Mouse (Mus musculus) retina, postnatal 1 day (tissue): ENCODE results near the gene Eef1e1.
"Not testable (repeated sequence)": the region's sequence is repeated elsewhere in the genome, so short reads cannot be mapped to it uniquely, and the experiment has no call there.

Experiments
- DNase-seq: peaks from one replicate; pipeline ENCODE4 v3.0.0-alpha.2; 2012

Gene Eef1e1

DNA sequence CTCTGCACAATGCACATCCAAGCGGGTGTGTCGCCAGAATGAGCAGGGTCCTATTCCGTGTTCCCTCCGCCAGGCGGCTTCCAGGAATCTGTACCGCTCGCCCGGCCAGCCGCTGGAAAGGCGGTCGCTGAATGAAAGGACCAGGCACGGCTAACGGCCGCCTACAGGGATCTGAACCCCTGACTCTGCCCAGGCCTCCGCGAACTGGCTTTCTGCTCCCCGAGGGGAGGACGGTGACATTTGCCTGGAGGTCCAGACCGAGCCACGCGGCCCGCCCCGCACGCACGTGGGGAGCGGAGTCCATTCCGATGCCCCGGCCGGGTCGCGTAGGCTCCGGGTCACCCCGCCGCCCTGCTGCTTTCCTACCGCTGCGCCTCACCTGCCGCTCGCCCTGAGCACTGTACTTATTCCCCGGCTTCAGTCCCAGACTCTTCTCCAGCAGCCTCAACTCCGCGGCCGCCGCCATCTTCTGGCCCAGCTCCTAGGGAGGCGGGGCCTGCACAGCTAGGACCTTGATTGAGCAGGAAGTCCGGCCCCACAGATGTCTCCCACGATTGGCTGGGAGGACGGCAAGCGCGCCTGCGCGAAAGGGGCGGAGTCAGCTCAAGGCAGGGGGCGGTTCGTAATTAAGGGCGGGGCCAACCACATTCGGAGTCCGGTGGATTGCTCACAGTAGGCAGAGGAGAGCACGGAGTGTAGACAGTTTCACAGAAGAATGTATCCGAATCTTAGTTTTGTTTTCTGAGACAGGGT, at the start of gene Eef1e1:
Gene Eef1e1, minus strand, starts transcription at position 531 of the 753 bp plus-strand sequence.
- DNase-seq, result peak; percentile 96

DNA sequence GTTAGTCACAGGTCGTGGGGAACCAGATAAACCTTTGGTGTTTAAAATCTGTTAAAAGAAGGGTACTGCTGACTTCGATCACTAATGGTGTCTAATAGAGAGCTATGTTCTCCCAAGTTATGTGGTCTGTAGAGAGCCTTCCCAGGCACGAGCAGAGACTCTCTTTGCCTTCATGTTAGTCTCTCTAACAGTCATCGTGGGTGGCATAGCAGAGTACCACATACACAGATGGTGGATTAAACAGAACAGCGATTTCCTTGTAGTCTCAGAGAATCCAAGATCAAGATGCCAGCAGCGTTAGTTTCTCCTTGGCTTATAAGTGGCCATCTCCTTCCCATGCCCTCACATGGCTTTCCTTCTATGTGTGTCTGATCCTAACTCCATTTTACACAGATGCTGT, 32.0 kb upstream of the Eef1e1 start:
- no peak for DNase-seq

DNA sequence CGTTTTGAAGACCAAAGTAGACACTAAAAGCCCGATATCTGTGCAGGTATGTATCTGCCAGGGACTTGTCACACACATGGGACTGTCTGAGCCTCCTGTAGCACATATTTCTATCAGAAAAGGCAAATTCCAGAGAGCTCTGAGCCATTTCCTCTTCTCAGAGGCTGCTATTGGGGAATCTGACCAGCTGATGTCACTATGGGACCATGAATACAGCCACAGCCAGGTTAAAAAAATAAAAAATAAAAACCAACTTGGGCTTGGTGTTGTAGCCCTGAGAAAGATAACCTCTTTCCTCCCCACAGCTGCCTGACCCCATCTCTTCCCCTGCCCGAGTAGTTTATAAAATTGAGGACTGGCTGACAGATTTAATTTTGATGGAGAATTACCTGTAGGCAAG, 31.2 kb upstream of the Eef1e1 start:
- peak; percentile 37 for DNase-seq

DNA sequence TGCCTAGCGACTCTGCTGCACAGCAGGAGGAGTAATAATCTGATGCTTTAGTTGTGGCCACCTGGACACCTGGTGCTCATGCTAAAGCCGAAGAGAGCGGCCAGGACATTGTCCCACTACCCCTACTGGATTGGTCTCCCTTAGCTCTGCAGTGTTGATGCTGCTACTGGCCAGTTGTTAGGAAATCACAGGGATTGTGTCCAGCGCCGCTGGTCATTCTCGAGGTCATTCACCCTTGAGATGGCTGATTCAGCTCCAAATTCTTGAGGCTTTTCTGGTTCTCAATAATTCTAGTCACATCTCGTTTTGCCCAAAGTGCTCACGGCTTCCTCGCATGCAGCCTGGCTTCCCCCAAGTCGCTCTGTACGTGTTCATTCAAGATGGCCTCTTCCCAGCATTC, 29.9 kb upstream of the Eef1e1 start:
- DNase-seq, result no peak

DNA sequence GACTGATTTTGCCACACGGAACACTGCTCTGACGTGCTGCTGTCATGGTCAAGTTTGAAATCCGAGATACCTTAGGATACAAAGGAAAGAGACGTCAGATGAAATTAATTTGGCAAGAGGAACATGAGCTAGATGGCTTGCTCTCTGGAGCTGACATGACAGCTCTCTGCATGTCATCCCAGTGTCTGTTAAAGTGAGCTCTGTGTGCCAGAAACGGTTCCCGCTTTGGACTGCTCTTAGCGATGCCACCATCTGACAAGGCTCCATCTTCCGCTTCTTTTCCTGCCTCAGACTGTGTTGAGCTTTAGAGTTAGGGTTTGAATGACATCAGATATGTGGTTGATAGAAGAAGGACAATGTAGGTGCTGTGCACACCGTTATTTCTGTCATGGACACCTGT, 13.5 kb upstream of the Eef1e1 start:
- DNase-seq, result peak; percentile 40

DNA sequence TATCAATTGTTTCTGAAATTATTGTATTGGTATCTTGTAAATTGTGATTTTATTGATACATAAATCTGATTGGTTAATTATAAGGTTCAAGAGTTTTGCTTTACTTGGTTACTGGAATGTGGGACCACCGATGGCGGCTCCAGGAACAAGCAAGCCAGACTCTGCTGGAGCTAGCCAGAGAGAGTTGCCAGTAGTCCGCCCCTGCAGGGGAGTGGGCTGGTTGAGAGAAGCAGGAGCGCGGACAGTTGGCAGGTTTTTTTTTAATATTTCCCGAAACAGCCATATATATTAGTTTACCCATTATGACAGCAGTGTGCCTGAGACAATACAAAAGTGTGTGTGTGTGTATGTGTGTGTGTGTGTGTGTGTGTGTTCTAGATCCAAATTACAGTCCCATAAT, 12.6 kb upstream of the Eef1e1 start:
- DNase-seq, result not testable (repeated sequence)

DNA sequence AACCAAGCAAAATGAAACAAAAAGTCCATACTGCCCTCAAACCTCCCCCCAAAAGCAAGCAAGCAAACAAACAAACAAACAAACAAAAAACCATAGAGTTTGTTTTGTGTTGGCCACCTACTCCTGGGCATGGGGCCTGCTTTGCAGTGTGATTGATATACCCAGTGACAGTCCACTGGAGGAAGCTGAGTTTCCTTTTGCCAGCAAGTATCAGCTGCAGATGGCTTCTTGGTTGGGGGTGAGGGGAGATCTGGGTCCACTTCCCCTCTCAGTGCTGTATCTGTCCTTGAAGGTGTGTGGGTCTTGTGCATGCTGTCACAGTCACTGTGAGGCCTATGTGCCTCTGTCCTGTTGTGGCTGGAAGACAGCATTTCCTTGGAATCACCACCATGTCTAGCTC, 11.2 kb upstream of the Eef1e1 start:
- DNase-seq, result no peak

DNA sequence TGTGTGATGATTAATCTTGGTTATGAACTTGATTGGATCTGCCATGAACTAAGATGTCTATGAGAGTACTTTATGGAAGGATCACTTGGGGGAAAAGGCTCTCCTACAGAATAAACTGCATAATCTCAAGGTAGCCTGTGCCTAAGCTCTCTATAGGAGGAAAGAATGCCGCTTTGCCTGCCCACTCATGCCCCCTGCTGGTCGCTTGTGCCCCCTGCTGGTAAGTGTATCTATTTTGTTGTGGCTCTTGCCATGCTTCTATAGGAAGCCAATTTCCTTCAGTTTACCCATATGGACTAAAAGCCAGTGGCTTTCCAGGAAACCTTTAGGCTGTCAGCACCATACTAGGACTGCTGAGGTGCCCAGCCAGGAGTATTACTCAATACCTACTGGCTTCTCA, 9.7 kb upstream of the Eef1e1 start:
- peak; percentile 47 for DNase-seq

DNA sequence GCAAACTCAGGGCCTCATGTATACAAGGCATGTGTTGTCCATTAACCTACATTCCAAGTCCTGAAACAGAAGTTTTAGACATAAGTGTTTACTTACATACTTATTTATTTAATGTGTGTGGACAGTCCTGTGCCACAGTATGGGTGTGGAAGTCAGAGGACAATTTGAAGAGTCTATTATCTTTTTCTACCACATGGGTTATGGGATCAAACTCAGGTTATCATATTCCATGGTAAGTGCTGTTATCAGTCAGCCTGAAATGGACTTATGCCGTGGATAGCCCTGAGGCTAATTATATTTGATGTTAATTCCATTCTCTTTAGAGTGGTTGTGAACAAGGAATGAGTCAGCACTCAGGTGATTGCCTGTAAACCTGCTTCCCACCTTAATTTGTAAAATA, 5.9 kb upstream of the Eef1e1 start:
- no peak for DNase-seq

DNA sequence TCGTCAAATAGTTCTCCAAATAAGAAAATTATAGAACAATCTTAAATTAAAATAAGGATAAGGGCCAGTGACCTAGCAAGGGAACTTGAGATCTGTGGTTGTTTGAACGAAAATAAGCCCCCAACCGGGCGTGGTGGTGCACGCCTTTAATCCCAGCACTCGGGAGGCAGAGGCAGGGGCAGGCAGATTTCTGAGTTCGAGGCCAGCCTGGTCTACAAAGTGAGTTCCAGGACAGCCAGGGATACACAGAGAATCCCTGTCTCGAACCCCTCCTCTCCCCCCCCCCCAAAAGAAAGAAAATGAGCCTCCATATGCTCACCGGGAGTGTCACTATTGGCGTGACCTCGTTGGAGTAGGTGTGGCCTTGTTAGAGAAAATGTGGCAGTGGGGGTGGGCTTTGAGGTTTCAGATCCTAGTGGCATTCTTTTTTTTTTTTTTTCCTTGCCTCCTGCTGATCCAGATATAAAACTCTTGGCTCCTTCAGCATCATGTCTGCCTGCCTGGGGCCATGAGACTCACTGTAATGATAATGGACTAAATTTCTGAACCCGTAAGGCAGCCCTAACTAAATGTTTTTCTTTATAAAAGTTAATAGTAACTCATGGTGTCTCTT, 772 bp upstream of the Eef1e1 start:
- DNase-seq, result no peak

DNA sequence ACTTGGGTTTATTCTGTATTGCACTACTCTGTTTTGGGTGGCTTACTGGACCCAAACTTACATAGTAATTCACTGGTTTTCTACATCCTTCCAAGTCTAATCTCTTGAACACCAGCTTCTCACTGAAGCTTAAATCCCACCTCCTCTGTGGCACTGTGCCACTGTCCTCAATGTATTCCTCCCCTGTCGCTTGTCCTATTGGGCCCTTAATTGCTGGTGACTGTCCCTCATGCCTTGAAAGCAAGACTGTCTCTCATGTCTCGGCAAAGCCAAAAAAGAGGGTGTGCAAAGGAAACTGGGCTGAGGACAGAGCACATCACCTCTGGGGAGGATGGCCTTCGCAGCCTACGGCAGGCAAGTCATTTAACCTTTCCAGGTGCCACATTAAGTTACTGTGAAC, 993 bp downstream of the Eef1e1 start:
- DNase-seq, result no peak

DNA sequence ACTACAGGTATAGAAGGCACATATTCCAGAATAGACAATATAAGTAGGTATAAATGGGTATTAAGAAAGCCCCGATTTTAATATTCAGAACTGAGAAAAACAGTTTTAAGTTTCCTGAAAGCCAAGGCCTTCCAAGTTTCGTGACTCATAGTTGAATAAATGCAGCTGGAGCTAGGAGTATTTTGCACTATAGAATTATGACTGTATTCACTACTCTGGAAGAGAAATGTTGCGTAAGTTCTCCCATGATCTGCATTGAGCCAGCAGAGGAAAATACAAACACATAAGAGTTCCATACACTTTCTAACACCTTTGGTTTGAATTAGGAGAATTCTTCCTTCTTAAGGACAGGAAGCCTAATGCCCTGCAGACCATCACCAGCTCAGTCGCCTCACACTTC, 8.6 kb downstream of the Eef1e1 start:
- no peak for DNase-seq

DNA sequence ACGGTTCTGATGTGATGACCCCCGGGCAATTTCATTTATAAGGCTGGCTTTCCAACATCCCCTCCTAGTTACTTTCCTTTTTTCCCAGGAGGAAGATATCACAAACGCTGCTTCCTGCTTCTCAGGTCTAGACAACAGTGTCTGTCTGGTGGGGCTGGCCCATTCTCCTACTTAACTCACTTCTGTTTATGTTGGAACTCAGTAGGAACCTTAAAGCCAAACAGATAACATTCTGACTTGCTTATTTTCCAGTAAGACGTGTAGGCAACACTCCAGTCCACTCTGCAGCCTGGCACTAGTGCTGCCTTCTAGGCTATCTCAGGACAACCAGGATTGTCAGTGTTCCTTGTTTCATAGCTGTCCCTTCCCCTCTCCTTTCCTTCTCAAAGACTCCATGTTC, 9.8 kb downstream of the Eef1e1 start:
- no peak for DNase-seq

DNA sequence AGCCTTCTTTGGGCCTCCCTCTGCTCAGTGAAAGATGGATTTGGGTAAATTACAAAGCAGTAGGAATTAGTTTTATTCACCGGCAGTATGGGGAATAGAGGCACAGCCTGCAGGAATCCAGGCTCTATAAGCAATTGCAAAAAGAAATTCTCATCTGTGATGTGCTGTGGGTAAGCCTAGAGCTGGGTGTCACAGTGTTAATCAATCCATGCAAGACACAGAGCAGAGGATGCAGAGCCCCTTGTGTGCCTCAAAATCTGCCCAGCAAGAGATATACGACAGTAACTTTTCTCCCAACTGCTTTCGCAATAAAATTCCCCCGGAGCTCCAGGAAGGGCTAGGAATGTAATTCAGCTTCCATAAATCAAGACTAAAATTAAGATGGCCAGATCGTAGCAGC, 17.4 kb downstream of the Eef1e1 start:
- DNase-seq, result no peak

DNA sequence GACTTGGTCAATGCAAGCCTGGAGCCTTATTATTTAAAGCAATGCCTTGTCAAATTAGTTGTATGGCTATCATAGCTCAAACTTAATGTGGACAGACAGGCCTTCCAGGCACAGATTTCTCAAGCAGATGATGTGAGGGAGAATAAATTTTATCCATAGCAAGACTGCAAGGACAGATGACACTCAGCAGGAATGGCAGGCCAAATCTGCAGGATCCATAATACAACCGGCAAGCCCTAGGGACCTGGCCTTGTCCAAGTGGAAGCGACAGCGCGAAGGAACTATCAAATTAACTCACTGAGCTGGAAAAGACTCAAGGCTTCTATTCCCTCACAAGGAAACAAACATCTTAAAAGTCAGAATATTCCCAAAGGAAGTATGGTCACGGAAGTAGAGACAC, 17.9 kb downstream of the Eef1e1 start:
- DNase-seq, result peak; percentile 70

DNA sequence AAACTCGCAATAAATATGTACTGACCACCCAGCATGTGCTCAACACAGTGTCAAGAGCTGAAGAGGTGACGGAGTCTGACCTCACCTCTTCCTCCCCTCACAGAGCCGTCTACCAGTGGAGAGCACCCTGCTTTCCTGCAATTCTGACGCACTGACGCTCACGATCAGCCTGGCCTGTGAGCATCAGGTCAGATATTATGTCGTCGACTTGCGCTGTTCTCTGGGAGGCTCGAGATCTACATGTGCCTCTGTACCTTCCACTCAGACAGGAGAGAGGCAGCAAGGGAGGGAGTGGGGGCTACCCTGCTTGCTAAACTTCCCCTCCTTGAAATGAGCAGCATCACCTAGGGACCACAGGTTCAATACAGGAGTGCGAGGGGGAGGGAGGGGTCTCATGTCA, 20.2 kb downstream of the Eef1e1 start:
- DNase-seq, result no peak

DNA sequence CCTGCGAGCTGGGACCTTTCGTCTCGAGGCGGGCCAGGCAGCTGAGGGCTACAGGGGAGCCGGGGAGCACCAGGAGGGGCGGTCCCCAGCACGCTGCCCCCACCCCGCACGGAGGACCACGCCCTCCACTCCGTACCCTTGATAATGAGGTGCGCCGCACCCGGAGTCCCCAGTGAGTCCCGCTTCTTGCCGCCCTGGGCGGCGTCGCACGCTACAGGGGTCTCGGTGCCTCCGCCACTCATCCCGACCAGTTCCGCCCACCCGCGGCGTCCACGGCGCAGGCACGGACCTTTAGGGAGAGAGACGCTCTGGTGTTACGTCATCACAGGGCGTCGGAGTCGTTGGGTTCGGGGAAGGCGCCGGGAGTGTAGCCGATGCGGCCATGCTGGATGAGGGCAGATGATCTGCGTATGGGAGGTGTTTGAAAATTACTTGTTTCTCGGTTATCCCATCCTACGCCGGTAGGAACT, 24.0 kb downstream of the Eef1e1 start, which contains the start of gene Bloc1s5:
Gene Bloc1s5, minus strand, starts transcription at position 310 of the 470 bp plus-strand sequence.
- peak; percentile 97 for DNase-seq

DNA sequence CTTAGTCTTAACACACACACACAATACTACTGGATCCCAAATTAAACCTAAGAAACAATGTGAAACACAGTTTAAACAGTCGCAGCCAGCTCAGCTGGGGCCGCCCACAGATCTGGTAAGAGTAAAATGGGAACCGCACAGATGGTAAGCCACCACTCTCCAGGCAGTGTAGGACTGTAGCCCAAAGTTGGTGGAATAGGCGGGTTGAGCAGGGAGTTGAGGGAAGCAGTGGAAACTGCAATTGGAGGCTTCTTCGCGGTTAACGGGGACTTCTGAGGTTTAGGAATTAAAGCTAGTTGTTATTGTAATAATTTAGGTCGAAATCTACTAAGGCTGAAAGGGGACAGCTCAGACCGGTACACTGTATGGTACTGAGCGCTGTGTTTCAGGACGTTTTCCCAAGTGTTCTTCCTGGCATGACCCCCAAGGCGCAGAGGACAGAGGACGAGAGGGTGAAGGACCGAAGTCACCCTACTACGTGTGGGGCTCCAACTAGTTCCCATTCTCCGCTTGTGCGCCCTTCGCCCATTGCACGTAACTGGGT, 24.5 kb downstream of the Eef1e1 start:
- no peak for DNase-seq

DNA sequence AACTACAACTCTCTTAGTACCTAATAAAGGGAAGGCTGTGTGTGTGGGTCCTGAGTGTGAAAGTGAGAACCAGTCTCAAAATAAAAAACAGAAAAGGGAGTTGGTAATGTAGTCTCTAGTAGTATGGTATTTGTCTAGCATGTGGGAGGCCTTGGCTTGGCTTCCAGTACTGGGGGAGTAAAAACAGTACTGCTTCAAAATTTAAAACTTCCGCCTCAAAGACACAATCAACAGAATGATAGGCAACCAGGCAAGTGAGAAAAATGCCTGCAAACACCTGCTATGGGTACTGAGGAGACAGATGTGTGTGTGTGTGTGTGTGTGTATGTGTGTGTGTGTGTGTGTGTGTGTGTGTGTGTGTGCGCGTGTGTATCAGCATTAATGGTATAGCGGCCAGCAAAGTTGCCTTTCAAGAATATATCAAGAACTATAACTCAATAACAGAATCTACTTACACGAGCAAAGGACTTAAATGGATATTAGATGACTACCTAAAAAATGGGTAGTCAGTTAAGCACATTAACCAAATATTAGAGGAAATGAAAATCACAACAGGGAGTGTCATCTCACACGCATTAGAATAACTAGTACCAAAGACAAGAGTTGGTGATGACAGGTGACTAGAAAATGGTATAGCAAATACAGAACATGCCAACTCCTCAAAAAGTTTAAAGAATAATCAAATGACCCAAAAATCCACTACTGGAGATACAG, 25.4 kb downstream of the Eef1e1 start:
- DNase-seq, result no peak

DNA sequence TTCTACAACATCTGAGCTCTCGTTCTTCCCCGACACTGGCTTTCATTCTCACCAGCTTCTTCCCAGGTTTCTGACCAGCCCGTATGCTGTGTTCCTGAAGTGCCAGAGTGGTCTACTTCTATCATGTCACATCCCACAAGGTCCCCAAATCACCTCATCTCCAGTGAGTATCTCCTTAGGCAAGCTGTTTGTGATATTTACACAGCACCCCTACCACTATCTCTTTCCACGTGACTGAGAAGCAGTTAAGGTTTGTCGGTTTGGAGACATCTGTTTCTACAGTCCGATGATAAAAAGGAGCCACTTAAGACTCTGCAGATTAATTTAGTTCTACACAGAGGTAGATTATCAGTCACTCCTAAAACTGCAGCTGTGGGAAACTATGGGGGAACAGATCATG, 26.3 kb downstream of the Eef1e1 start:
- DNase-seq, result no peak

DNA sequence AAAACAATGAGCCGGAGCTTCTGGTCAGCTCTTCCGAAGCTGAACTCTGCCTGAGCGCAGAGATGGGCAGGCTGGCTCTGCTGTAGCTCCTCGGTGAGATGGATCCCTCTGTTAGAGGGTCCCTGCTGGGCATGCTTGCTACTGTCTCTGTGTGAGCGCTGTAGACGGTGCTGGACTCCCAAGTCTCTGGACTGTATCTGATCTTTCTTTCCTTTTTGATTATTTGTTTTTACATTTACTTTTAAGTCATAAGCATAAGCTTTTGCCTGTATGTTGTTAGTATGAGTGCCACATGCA, 32.7 kb downstream of the Eef1e1 start:
- no peak for DNase-seq

DNA sequence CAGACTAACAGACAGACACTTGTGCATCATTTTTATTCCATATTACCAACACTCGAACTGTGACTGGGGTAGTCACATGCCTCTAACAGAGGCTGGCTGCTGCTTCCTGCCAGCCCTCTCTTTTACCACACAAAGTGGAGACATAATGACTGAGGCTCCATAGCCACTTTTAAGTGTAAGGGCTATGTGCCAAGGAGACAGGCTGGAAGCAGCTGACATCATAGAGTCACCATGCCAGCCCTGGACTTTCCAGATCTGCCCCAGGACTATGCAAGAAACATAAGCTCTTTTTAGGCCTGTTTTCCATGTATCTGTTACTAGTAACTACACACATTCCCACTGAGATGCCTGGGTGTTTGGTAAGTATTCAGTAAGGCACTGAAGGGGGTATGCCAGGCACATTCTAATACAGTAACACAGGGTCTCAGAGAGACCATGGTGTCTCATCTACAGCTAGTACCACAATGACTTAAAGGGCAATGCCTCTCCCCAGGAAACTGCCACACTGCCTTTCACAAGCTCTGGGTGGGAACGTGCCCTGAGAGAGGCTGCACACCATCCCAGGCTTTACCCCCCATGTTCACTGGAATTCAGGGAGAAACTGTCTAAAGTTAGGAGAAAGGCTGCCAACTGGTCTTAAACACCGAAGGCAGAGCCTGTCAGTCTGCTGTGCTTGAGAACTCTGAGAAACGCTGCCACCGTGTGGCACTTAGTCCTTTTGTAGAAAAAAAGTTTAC, 33.2 kb downstream of the Eef1e1 start:
- DNase-seq, result peak; percentile 40

DNA sequence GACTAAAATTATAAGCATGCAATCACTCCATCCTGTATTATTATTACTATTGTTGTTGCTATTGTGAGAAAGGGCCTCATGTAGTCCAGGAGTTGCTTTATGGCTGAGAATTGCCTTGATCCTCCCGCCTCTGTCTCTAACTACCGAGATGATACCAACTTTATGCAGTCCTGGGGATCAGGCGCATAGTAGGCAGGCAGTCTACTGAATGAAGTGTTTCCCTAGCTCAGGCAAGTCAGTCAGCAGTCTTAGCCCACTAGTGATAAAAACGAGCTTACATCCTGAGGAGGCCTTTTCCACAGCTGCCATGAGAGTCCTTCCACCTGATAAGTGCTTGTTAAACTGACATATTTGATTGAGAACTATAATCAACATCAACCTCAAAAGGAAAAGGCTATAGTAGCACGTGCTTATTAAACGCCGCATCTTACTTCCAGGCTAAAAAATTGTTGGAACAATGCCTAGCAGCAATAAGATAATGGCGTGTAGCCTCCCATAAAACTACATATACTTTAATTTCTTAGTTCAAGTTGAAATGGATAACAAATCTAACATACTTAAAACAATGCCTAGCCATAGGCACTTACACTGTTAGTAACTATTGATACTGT, 34.5 kb downstream of the Eef1e1 start:
- DNase-seq, result no peak
